Comparison of ENCODE assay signal across 8 mouse cellular contexts in genomic region chr10:122913393-122913792, GRCm38 (mm10).
DNase-seq lines count a peak whose midpoint lies in the region; ATAC-seq and TF ChIP-seq lines count a peak whose summit lies in the region.
"Had no signal": no experiment of that assay in that cellular context is flagged by ENCODE, and none has a peak within 500 bp of the region (broad histone marks: within the 10 kb centered on the region; RNA-seq: fewer than 3 reads in every experiment).

No protein-coding gene starts in this region.

- no peaks in the 10 kb centered on the region for H3K27me3 ChIP-seq in lung, embryonic 15.5 days
- no peaks in the 10 kb centered on the region for H3K27me3 ChIP-seq in forebrain, embryonic 16.5 days (replicated peaks; ENCODE audit: control insufficient read depth, insufficient read depth, low read length)
- H3K27me3 ChIP-seq in intestine, embryonic 16.5 days (replicated peaks; ENCODE audit: control insufficient read depth, insufficient read depth, low read length), result no peaks in the 10 kb centered on the region
- no peaks in the 10 kb centered on the region for H3K27me3 ChIP-seq in stomach, embryonic 14.5 days (ENCODE audit: control insufficient read depth, insufficient read depth, low read length)
- H3K27me3 ChIP-seq in cerebellum, adult 2 months (ENCODE audit: control insufficient read depth, insufficient read depth, low read length), result no peaks in the 10 kb centered on the region
- H3K27me3 ChIP-seq: megakaryocyte, embryonic 14.5 days had no signal

- peak overlapping the region; percentile 44 for H3K4me2 ChIP-seq in lung, embryonic 15.5 days
- H3K4me2 ChIP-seq in forebrain, embryonic 16.5 days (ENCODE audit: low read length), result peak overlapping the region; percentile 21; the same call in 1 of the 2 replicates
- no peak overlapping the region for H3K4me2 ChIP-seq in intestine, embryonic 16.5 days (ENCODE audit: low read depth, low read length)
- peak overlapping the region; percentile 26; the same call in 1 of the 2 replicates for H3K4me2 ChIP-seq in stomach, embryonic 14.5 days (replicated peaks; ENCODE audit: low read depth, low read length)

- DNase-seq in lung, adult 2 months, result no peak
- DNase-seq in Muller cell, postnatal 12 days (ENCODE audit: inconsistent ontology term), result no peak
- DNase-seq in cerebellum, adult 2 months, result no peak

- no peak overlapping the region for H3K9ac ChIP-seq in lung, embryonic 15.5 days
- peak overlapping the region; percentile 29; the same call in 1 of the 2 replicates for H3K9ac ChIP-seq in forebrain, embryonic 16.5 days (replicated peaks; ENCODE audit: low read depth, low read length)
- peak overlapping the region; percentile 48 for H3K9ac ChIP-seq in intestine, embryonic 16.5 days (ENCODE audit: low read depth, low read length)
- H3K9ac ChIP-seq in stomach, embryonic 14.5 days (replicated peaks; ENCODE audit: low read depth, low read length), result no peak overlapping the region

- H3K4me1 ChIP-seq in lung, embryonic 15.5 days, result peaks cover 45% of the 10 kb centered on the region
- H3K4me1 ChIP-seq in lung, adult 2 months (ENCODE audit: control insufficient read depth, insufficient read depth, low read length), result no peaks in the 10 kb centered on the region; the same call in 1 of the 2 replicates
- H3K4me1 ChIP-seq in forebrain, embryonic 16.5 days (replicated peaks; ENCODE audit: control insufficient read depth, insufficient read depth, low read length), result peaks cover 26% of the 10 kb centered on the region
- H3K4me1 ChIP-seq in intestine, embryonic 16.5 days (ENCODE audit: control insufficient read depth, insufficient read depth, low read length), result peaks cover 24% of the 10 kb centered on the region
- H3K4me1 ChIP-seq in stomach, embryonic 14.5 days (ENCODE audit: control insufficient read depth, insufficient read depth, low read length), result peaks cover 34% of the 10 kb centered on the region
- peaks cover 4% of the 10 kb centered on the region; the same call in 1 of the 2 replicates for H3K4me1 ChIP-seq in cerebellum, adult 2 months (ENCODE audit: control insufficient read depth, insufficient read depth, low read length)

- TF ChIP-seq POLR2A in lung, adult 2 months (IDR thresholded peaks at IDR 0.05; ENCODE audit: borderline replicate concordance, extremely low read depth, low read depth, low read length), result no peak
- no peak for TF ChIP-seq POLR2A in cerebellum, adult 2 months (IDR thresholded peaks at IDR 0.05; ENCODE audit: borderline replicate concordance, insufficient read depth, low read length)

- no peak overlapping the region for H3K4me3 ChIP-seq in lung, embryonic 15.5 days
- H3K4me3 ChIP-seq in lung, adult 2 months (replicated peaks; ENCODE audit: extremely low read depth, low read depth, low read length), result no peak overlapping the region
- no peak overlapping the region for H3K4me3 ChIP-seq in forebrain, embryonic 16.5 days (replicated peaks; ENCODE audit: low read length)
- H3K4me3 ChIP-seq in intestine, embryonic 16.5 days (ENCODE audit: low read length), result no peak overlapping the region
- H3K4me3 ChIP-seq in stomach, embryonic 14.5 days (ENCODE audit: low read depth, low read length), result no peak overlapping the region
- no peak overlapping the region for H3K4me3 ChIP-seq in cerebellum, adult 2 months (replicated peaks; ENCODE audit: insufficient read depth, low read depth, low read length)
- H3K4me3 ChIP-seq: megakaryocyte, embryonic 14.5 days had no signal

- no peak for TF ChIP-seq CTCF in lung, adult 2 months (IDR thresholded peaks at IDR 0.05; ENCODE audit: insufficient read depth, low read length)
- no peak for TF ChIP-seq CTCF in cerebellum, adult 2 months (IDR thresholded peaks at IDR 0.05; ENCODE audit: borderline replicate concordance, insufficient read depth, low read depth, low read length)

- H3K27ac ChIP-seq in lung, embryonic 15.5 days, result peak overlapping the region; percentile 96
- H3K27ac ChIP-seq in forebrain, embryonic 16.5 days (ENCODE audit: low read length), result peak overlapping the region; percentile 83
- H3K27ac ChIP-seq in intestine, embryonic 16.5 days (ENCODE audit: low read length), result peak overlapping the region; percentile 88
- H3K27ac ChIP-seq in stomach, embryonic 14.5 days (ENCODE audit: low read length), result peak overlapping the region; percentile 99
- no peak overlapping the region for H3K27ac ChIP-seq in cerebellum, adult 2 months (ENCODE audit: insufficient read depth, low read length)

- H3K36me3 ChIP-seq in lung, embryonic 15.5 days, result no peaks in the 10 kb centered on the region
- no peaks in the 10 kb centered on the region for H3K36me3 ChIP-seq in forebrain, embryonic 16.5 days (ENCODE audit: control insufficient read depth, insufficient read depth)
- no peaks in the 10 kb centered on the region for H3K36me3 ChIP-seq in intestine, embryonic 16.5 days (ENCODE audit: control insufficient read depth, insufficient read depth, low read length)
- H3K36me3 ChIP-seq in stomach, embryonic 14.5 days (ENCODE audit: control insufficient read depth, insufficient read depth, low read length), result no peaks in the 10 kb centered on the region

- no peak for ATAC-seq in lung, embryonic 15.5 days (ENCODE audit: borderline replicate concordance, extremely low read depth, low FRiP score, low TSS enrichment)
- ATAC-seq in forebrain, embryonic 16.5 days, result no peak; the same call in 1 of the 2 replicates
- ATAC-seq in intestine, embryonic 16.5 days, result no peak
- ATAC-seq in stomach, embryonic 14.5 days (ENCODE audit: insufficient number of reproducible peaks, insufficient read depth, low FRiP score, low read depth), result no peak

- H3K9me3 ChIP-seq in lung, embryonic 15.5 days, result no peaks in the 10 kb centered on the region
- no peaks in the 10 kb centered on the region for H3K9me3 ChIP-seq in forebrain, embryonic 16.5 days (ENCODE audit: control insufficient read depth, low read length)
- H3K9me3 ChIP-seq in intestine, embryonic 16.5 days (ENCODE audit: control insufficient read depth, low read length), result no peaks in the 10 kb centered on the region
- H3K9me3 ChIP-seq in stomach, embryonic 14.5 days (ENCODE audit: control insufficient read depth, low read depth, low read length), result no peaks in the 10 kb centered on the region
- H3K9me3 ChIP-seq: megakaryocyte, embryonic 14.5 days had no signal

- 30% methylated on average over 11 of the region's 11 CpGs for WGBS in lung, embryonic 15.5 days
- WGBS in lung, adult 2 months, result 57% methylated on average over 11 of the region's 11 CpGs
- 16% methylated on average over 11 of the region's 11 CpGs for WGBS in forebrain, embryonic 16.5 days
- 63% methylated on average over 11 of the region's 11 CpGs for WGBS in intestine, embryonic 16.5 days
- WGBS in stomach, embryonic 14.5 days, result 32% methylated on average over 11 of the region's 11 CpGs
- 67% methylated on average over 11 of the region's 11 CpGs for WGBS in cerebellum, adult 2 months

Comparison
In these comparisons a context has a peak if more than half of its experiments do, and no peak if none do; other contexts are left out.
1. H3K9ac ChIP-seq: peak in forebrain, embryonic 16.5 days (single experiment) and intestine, embryonic 16.5 days (single experiment); none in lung, embryonic 15.5 days (single experiment) and stomach, embryonic 14.5 days (single experiment).